Mouse (Mus musculus): Measurements from ENCODE around the gene Cltc. TPM values are rescaled to one million over a fixed set of nuclear protein-coding genes. Genes with fewer than 3 reads are reported as not detected.
"Not testable (repeated sequence)": the region's sequence is repeated elsewhere in the genome, so short reads cannot be mapped to it uniquely, and the experiment has no call there.

Cltc gene
- polyA plus RNA-seq, 1 experiment from 2014 or later: 143 TPM

- peak overlapping the region; percentile 98 for H3K27ac ChIP-seq
- peaks cover 21% of the 10 kb centered on the region for H3K4me1 ChIP-seq
- peak overlapping the region; percentile 88 for H3K4me3 ChIP-seq
- H3K9me3 ChIP-seq: no peaks in the 10 kb centered on the region
- DNase-seq (ENCODE audit: low spot score): no peak
- WGBS: 3% methylated on average over 31 of the region's 31 CpGs
- peaks cover 9% of the 10 kb centered on the region for H3K36me3 ChIP-seq
- H3K27me3 ChIP-seq (ENCODE audit: insufficient read depth, poor library complexity, severe bottlenecking): no peaks in the 10 kb centered on the region
Observed at GRCm38 (mm10) chr11:86756156-86757141, 916 bp downstream of the Cltc start.

- DNase-seq (ENCODE audit: low spot score): no peak
- Histone ChIP-seq H3K36me3 (peaks cover 9% of the 10 kb centered on the region), H3K4me1 (peaks cover 28% of the 10 kb centered on the region), H3K27ac (no peak overlapping the region), H3K4me3 (no peak overlapping the region), H3K27me3 (ENCODE audit: insufficient read depth, poor library complexity, severe bottlenecking) (no peaks in the 10 kb centered on the region), H3K9me3 (no peaks in the 10 kb centered on the region)
Observed at GRCm38 (mm10) chr11:86752404-86752803, 5.0 kb downstream of the Cltc start.

DNA sequence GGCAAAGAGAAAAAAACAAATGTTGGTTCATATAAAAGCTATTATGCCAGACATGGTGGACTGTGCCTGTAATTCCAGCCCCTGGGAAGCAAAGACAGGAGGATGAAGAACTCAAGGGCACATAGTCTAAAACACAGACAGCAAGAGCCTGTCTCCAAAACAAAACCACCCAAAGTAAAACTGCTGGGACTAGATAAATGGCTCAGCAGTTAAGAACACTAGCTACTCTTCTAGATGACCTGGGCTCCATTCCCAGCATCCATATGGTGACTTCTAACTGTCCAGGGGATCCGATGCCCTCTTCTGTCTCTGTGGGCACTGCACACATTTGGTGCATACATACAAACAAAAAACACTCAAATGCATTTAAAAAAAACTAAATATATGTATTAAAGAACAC lies 6.4 kb downstream of the Cltc start:
- no peak overlapping the region for H3K27ac ChIP-seq
- no peaks in the 10 kb centered on the region for H3K27me3 ChIP-seq (ENCODE audit: insufficient read depth, poor library complexity, severe bottlenecking)
- H3K9me3 ChIP-seq: no peaks in the 10 kb centered on the region
- WGBS: 92% methylated on average over 1 of the region's 1 CpGs
- DNase-seq (ENCODE audit: low spot score): no peak
- peaks cover 9% of the 10 kb centered on the region for H3K36me3 ChIP-seq
- H3K4me3 ChIP-seq: no peak overlapping the region
- peaks cover 25% of the 10 kb centered on the region for H3K4me1 ChIP-seq

GRCm38 (mm10) chr11:86749776-86750423 lies 7.5 kb downstream of the Cltc start:
- H3K9me3 ChIP-seq: no peaks in the 10 kb centered on the region
- peaks cover 9% of the 10 kb centered on the region for H3K36me3 ChIP-seq
- H3K4me1 ChIP-seq: peaks cover 28% of the 10 kb centered on the region
- 78% methylated on average over 3 of the region's 3 CpGs for WGBS
- no peaks in the 10 kb centered on the region for H3K27me3 ChIP-seq (ENCODE audit: insufficient read depth, poor library complexity, severe bottlenecking)
- H3K4me3 ChIP-seq: no peak overlapping the region
- no peak overlapping the region for H3K27ac ChIP-seq
- DNase-seq (ENCODE audit: low spot score): no peak

DNA sequence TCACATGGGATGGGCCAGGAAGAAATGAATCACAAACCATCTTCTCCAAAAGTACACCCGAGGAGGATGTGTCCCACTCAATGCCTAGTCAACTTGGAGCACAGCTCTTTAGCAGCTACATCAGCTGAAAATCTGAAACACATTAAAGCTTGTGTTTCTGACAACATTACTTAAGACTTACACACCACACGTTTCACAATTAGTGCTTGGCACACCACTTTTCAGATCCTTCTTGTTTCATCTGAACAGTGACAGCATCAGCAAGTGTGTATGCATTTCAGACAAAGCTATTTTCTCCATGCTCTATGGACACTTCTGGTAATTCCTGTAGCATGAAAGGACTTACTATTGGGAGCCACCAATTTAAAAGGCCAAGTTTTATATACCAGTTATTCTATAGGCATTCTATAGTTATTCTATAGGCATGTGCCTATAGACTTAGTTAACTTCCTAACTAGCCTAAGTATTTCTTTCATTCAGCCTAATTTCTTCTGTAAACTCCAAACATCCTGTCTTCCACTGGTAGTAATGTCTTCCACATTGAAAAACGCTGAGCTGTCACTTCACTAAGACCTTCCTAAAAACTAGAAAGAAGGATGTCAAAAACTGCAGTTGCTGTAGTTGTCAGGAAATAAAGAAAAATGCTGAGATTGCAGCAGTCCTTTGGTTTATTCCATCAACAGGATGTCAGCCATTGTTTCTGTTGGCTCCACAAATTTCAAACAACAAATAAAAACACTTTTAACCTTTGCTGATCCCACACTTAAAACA lies 11.5 kb downstream of the Cltc start:
- WGBS: 74% methylated on average over 3 of the region's 3 CpGs
- Histone ChIP-seq H3K9me3 (no peaks in the 10 kb centered on the region), H3K36me3 (no peaks in the 10 kb centered on the region), H3K4me3 (no peak overlapping the region), H3K27me3 (ENCODE audit: insufficient read depth, poor library complexity, severe bottlenecking) (no peaks in the 10 kb centered on the region), H3K27ac (no peak overlapping the region), H3K4me1 (peaks cover 36% of the 10 kb centered on the region)
- DNase-seq (ENCODE audit: low spot score): no peak

DNA sequence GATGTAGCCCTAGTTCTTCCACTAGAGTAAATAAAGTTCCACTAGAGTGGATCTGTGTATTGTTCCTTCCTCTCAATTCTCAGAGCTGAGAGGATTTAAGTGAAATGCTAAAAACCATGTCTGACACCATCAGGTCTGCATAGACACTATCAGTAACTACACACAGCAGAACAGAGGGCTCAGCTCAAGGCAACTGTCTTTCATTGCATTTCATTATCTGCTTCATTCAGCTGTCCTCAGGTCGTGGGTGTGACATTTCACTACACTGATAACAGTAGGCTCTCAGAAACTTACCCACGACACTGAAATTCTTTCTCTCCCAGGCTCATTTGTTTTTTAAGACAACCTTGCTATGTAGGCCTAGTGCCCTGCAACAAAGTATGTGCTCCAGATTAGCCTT lies 14.8 kb downstream of the Cltc start:
- peak; percentile 89 for DNase-seq (ENCODE audit: low spot score)
- Histone ChIP-seq H3K4me1 (peaks cover 27% of the 10 kb centered on the region), H3K9me3 (no peaks in the 10 kb centered on the region), H3K27ac (peak overlapping the region; percentile 56; the same call in 1 of the 2 replicates), H3K4me3 (0 out of 2 replicates have a peak overlapping the region, but pooled peaks have one; percentile 4), H3K27me3 (ENCODE audit: insufficient read depth, poor library complexity, severe bottlenecking) (no peaks in the 10 kb centered on the region), H3K36me3 (no peaks in the 10 kb centered on the region)
- WGBS: 5% methylated on average over 2 of the region's 2 CpGs

- H3K4me3 ChIP-seq: no peak overlapping the region
- peaks cover 27% of the 10 kb centered on the region for H3K4me1 ChIP-seq
- DNase-seq (ENCODE audit: low spot score): no peak
- 0 out of 2 replicates have a peak overlapping the region, but pooled peaks have one; percentile 22 for H3K27ac ChIP-seq
- 0 out of 2 replicates have a peak, but pooled peaks cover under 1% of the 10 kb centered on the region for H3K36me3 ChIP-seq
- WGBS: 91% methylated on average over 5 of the region's 5 CpGs
- no peaks in the 10 kb centered on the region for H3K9me3 ChIP-seq
- H3K27me3 ChIP-seq (ENCODE audit: insufficient read depth, poor library complexity, severe bottlenecking): no peaks in the 10 kb centered on the region
Observed at GRCm38 (mm10) chr11:86741505-86741904, 15.9 kb downstream of the Cltc start.

DNA sequence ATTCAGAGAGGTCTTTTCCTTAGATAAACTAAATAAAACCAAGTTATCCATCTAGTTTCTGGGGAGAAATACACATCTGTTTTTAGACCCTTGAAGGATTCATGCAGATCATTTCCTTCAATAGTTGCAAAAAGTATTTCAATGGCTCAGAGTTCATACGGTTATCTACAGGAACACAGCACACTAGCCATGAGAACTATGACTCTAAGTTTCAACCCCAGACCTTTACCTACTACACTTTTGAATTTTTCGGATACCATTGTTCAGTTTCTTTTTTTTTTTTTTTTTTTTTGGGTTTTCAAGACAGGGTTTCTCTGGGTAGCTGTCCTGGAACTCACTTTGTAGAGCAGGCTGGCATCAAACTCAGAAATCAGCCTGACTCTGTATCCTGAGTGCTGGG lies 17.9 kb downstream of the Cltc start:
- H3K9me3 ChIP-seq: no peaks in the 10 kb centered on the region
- no peak overlapping the region for H3K4me3 ChIP-seq
- H3K27ac ChIP-seq: no peak overlapping the region
- peaks cover 11% of the 10 kb centered on the region for H3K36me3 ChIP-seq
- no peaks in the 10 kb centered on the region for H3K27me3 ChIP-seq (ENCODE audit: insufficient read depth, poor library complexity, severe bottlenecking)
- peaks cover 18% of the 10 kb centered on the region for H3K4me1 ChIP-seq
- 75% methylated on average over 2 of the region's 2 CpGs for WGBS
- no peak for DNase-seq (ENCODE audit: low spot score)

- H3K27me3 ChIP-seq (ENCODE audit: insufficient read depth, poor library complexity, severe bottlenecking): no peaks in the 10 kb centered on the region
- H3K36me3 ChIP-seq: peaks cover 12% of the 10 kb centered on the region
- H3K9me3 ChIP-seq: no peaks in the 10 kb centered on the region
- H3K27ac ChIP-seq: no peak overlapping the region
- 84% methylated on average over 1 of the region's 1 CpGs for WGBS
- H3K4me1 ChIP-seq: peaks cover 19% of the 10 kb centered on the region
- H3K4me3 ChIP-seq: no peak overlapping the region
- no peak for DNase-seq (ENCODE audit: low spot score)
Observed at GRCm38 (mm10) chr11:86738956-86739355, 18.4 kb downstream of the Cltc start.

GRCm38 (mm10) chr11:86738308-86738707 lies 19.1 kb downstream of the Cltc start:
- not testable (repeated sequence) for H3K9me3 ChIP-seq; H3K4me3 ChIP-seq; DNase-seq (ENCODE audit: low spot score); H3K27me3 ChIP-seq (ENCODE audit: insufficient read depth, poor library complexity, severe bottlenecking); H3K27ac ChIP-seq
- H3K36me3 ChIP-seq: peaks cover 16% of the 10 kb centered on the region
- H3K4me1 ChIP-seq: peaks cover 12% of the 10 kb centered on the region; the same call in 1 of the 2 replicates
- 90% methylated on average over 1 of the region's 1 CpGs for WGBS

- no peaks in the 10 kb centered on the region for H3K27me3 ChIP-seq (ENCODE audit: insufficient read depth, poor library complexity, severe bottlenecking)
- WGBS: 83% methylated on average over 8 of the region's 8 CpGs
- H3K4me3 ChIP-seq: no peak overlapping the region
- peaks cover 23% of the 10 kb centered on the region for H3K36me3 ChIP-seq
- DNase-seq (ENCODE audit: low spot score): no peak
- H3K9me3 ChIP-seq: no peaks in the 10 kb centered on the region
- H3K27ac ChIP-seq: no peak overlapping the region
- H3K4me1 ChIP-seq: peaks cover 6% of the 10 kb centered on the region; the same call in 1 of the 2 replicates
Observed at GRCm38 (mm10) chr11:86737301-86738000, 19.9 kb downstream of the Cltc start.

GRCm38 (mm10) chr11:86734993-86735392 lies 22.4 kb downstream of the Cltc start:
- Histone ChIP-seq H3K27me3 (ENCODE audit: insufficient read depth, poor library complexity, severe bottlenecking) (no peaks in the 10 kb centered on the region), H3K27ac (0 out of 2 replicates have a peak overlapping the region, but pooled peaks have one; percentile 52), H3K4me1 (peaks cover 10% of the 10 kb centered on the region; the same call in 1 of the 2 replicates)

More at GRCm38 (mm10) chr11:86734993-86735392, 22.4 kb downstream of the Cltc start:
- Histone ChIP-seq H3K9me3 (no peaks in the 10 kb centered on the region), H3K36me3 (peaks cover 44% of the 10 kb centered on the region), H3K4me3 (no peak overlapping the region)
- DNase-seq (ENCODE audit: low spot score): no peak
- 86% methylated on average over 4 of the region's 4 CpGs for WGBS

Measured in heart, embryonic 10.5 days (tissue).